Mouse (Mus musculus): Measurements from ENCODE around the gene Phgr1. TPM values are rescaled to one million over a fixed set of nuclear protein-coding genes. Genes with fewer than 3 reads are reported as not detected.

Phgr1 gene
- polyA plus RNA-seq, 1 experiment from 2014 or later, result not detected

GRCm38 (mm10) chr2:118740341-118740740 lies 32.2 kb upstream of the Phgr1 start:
- no peaks in the 10 kb centered on the region for H3K36me3 ChIP-seq
- no peaks in the 10 kb centered on the region for H3K9me3 ChIP-seq
- WGBS, result 78% methylated on average over 3 of the region's 3 CpGs
- peaks cover 27% of the 10 kb centered on the region for H3K27me3 ChIP-seq
- H3K4me2 ChIP-seq (replicated peaks), result no peak overlapping the region
- no peak overlapping the region for H3K27ac ChIP-seq (replicated peaks)
- no peak for ATAC-seq (ENCODE audit: low FRiP score, low read depth)
- H3K9ac ChIP-seq (replicated peaks), result no peak overlapping the region
- H3K4me1 ChIP-seq, result peaks cover 8% of the 10 kb centered on the region
- no peak overlapping the region for H3K4me3 ChIP-seq

- Histone ChIP-seq H3K4me3 (no peak overlapping the region), H3K27ac (replicated peaks) (no peak overlapping the region), H3K4me2 (replicated peaks) (no peak overlapping the region), H3K9me3 (no peaks in the 10 kb centered on the region), H3K9ac (replicated peaks) (no peak overlapping the region), H3K27me3 (peaks cover 27% of the 10 kb centered on the region), H3K36me3 (no peaks in the 10 kb centered on the region), H3K4me1 (peaks cover 8% of the 10 kb centered on the region)
- WGBS, result 80% methylated on average over 9 of the region's 9 CpGs
- no peak for ATAC-seq (ENCODE audit: low FRiP score, low read depth)
These were observed 31.4 kb upstream of the Phgr1 start for GRCm38 (mm10) chr2:118741183-118741582.

- Histone ChIP-seq H3K9me3 (no peaks in the 10 kb centered on the region), H3K4me1 (peaks cover 29% of the 10 kb centered on the region), H3K4me3 (no peak overlapping the region), H3K27me3 (peaks cover 27% of the 10 kb centered on the region), H3K27ac (replicated peaks) (no peak overlapping the region), H3K4me2 (replicated peaks) (no peak overlapping the region), H3K36me3 (no peaks in the 10 kb centered on the region), H3K9ac (replicated peaks) (no peak overlapping the region)
- ATAC-seq (ENCODE audit: low FRiP score, low read depth), result no peak
- WGBS, result 33% methylated on average over 8 of the region's 8 CpGs
These were observed 29.2 kb upstream of the Phgr1 start for GRCm38 (mm10) chr2:118743261-118743943.

GRCm38 (mm10) chr2:118744621-118745020 lies 27.9 kb upstream of the Phgr1 start:
- Histone ChIP-seq H3K4me1 (peaks cover 41% of the 10 kb centered on the region), H3K4me2 (replicated peaks) (peak overlapping the region; percentile 96), H3K36me3 (no peaks in the 10 kb centered on the region), H3K4me3 (0 out of 2 replicates have a peak overlapping the region, but pooled peaks have one; percentile 96), H3K27ac (replicated peaks) (no peak overlapping the region), H3K9me3 (no peaks in the 10 kb centered on the region), H3K27me3 (peaks cover 27% of the 10 kb centered on the region), H3K9ac (replicated peaks) (no peak overlapping the region)
- ATAC-seq (ENCODE audit: low FRiP score, low read depth), result no peak
- WGBS, result 9% methylated on average over 7 of the region's 7 CpGs

- H3K4me3 ChIP-seq, result peak within 1 kb of the TSS; percentile 96
- H3K36me3 ChIP-seq, result no peaks in the 10 kb centered on the region
- no peaks in the 10 kb centered on the region for H3K9me3 ChIP-seq
- peak within 1 kb of the TSS; percentile 65 for H3K27ac ChIP-seq (replicated peaks)
- ATAC-seq (ENCODE audit: low FRiP score, low read depth), result peak; percentile 89
- H3K4me1 ChIP-seq, result peaks cover 48% of the 10 kb centered on the region
- H3K27me3 ChIP-seq, result peaks cover 27% of the 10 kb centered on the region
- under 1% methylated on average over 42 of the region's 57 CpGs for WGBS
- peak within 1 kb of the TSS; percentile 96 for H3K9ac ChIP-seq (replicated peaks)
- peak within 1 kb of the TSS; percentile 96 for H3K4me2 ChIP-seq (replicated peaks)
These were observed 27.2 kb upstream of the Phgr1 start, which contains the start of gene Inafm2 for GRCm38 (mm10) chr2:118745232-118745884. Gene Inafm2, plus strand, starts transcription at chr2:118745758.

- Histone ChIP-seq H3K9ac (replicated peaks) (peak overlapping the region; percentile 96), H3K4me1 (peaks cover 49% of the 10 kb centered on the region), H3K27me3 (peaks cover 27% of the 10 kb centered on the region), H3K9me3 (no peaks in the 10 kb centered on the region), H3K36me3 (no peaks in the 10 kb centered on the region), H3K27ac (replicated peaks) (peak overlapping the region; percentile 65), H3K4me3 (peak overlapping the region; percentile 96), H3K4me2 (replicated peaks) (peak overlapping the region; percentile 96)
- under 1% methylated on average over 75 of the region's 113 CpGs for WGBS
- peak; percentile 60 for ATAC-seq (ENCODE audit: low FRiP score, low read depth)
These were observed 26.4 kb upstream of the Phgr1 start for GRCm38 (mm10) chr2:118745915-118746901.

- H3K9ac ChIP-seq (replicated peaks), result no peak overlapping the region
These were observed 25.1 kb upstream of the Phgr1 start for GRCm38 (mm10) chr2:118747301-118747960.

GRCm38 (mm10) chr2:118749341-118749884 lies 23.2 kb upstream of the Phgr1 start:
- WGBS, result 24% methylated on average over 10 of the region's 10 CpGs
- Histone ChIP-seq H3K9ac (replicated peaks) (peak overlapping the region; percentile 44; the same call in 1 of the 2 replicates), H3K36me3 (no peaks in the 10 kb centered on the region), H3K4me1 (peaks cover 49% of the 10 kb centered on the region), H3K9me3 (no peaks in the 10 kb centered on the region), H3K4me2 (replicated peaks) (peak overlapping the region; percentile 28), H3K4me3 (no peak overlapping the region), H3K27ac (replicated peaks) (peak overlapping the region; percentile 63), H3K27me3 (peaks cover 8% of the 10 kb centered on the region)
- no peak for ATAC-seq (ENCODE audit: low FRiP score, low read depth)

More at GRCm38 (mm10) chr2:118747301-118747960, 25.1 kb upstream of the Phgr1 start:
- Histone ChIP-seq H3K4me3 (peak overlapping the region; percentile 96), H3K27ac (replicated peaks) (0 out of 2 replicates have a peak overlapping the region, but pooled peaks have one; percentile 10), H3K27me3 (peaks cover 22% of the 10 kb centered on the region), H3K9me3 (no peaks in the 10 kb centered on the region), H3K4me1 (peaks cover 49% of the 10 kb centered on the region), H3K4me2 (replicated peaks) (peak overlapping the region; percentile 96), H3K36me3 (no peaks in the 10 kb centered on the region)
- WGBS, result 44% methylated on average over 10 of the region's 10 CpGs
- no peak for ATAC-seq (ENCODE audit: low FRiP score, low read depth)

- Histone ChIP-seq H3K27ac (replicated peaks) (no peak overlapping the region), H3K36me3 (no peaks in the 10 kb centered on the region), H3K9me3 (no peaks in the 10 kb centered on the region), H3K27me3 (no peaks in the 10 kb centered on the region; the same call in 1 of the 2 replicates), H3K4me3 (no peak overlapping the region), H3K4me1 (peaks cover 41% of the 10 kb centered on the region), H3K4me2 (replicated peaks) (no peak overlapping the region), H3K9ac (replicated peaks) (no peak overlapping the region)
- ATAC-seq (ENCODE audit: low FRiP score, low read depth), result no peak
- 87% methylated on average over 8 of the region's 8 CpGs for WGBS
These were observed 22.1 kb upstream of the Phgr1 start for GRCm38 (mm10) chr2:118750476-118750875.

- Histone ChIP-seq H3K4me3 (no peak overlapping the region), H3K4me1 (peaks cover 32% of the 10 kb centered on the region), H3K27ac (replicated peaks) (0 out of 2 replicates have a peak overlapping the region, but pooled peaks have one; percentile 3), H3K27me3 (no peaks in the 10 kb centered on the region; the same call in 1 of the 2 replicates), H3K36me3 (no peaks in the 10 kb centered on the region), H3K9me3 (no peaks in the 10 kb centered on the region), H3K9ac (replicated peaks) (no peak overlapping the region), H3K4me2 (replicated peaks) (no peak overlapping the region)
- ATAC-seq (ENCODE audit: low FRiP score, low read depth), result no peak
- WGBS, result 74% methylated on average over 16 of the region's 16 CpGs
These were observed 20.4 kb upstream of the Phgr1 start for GRCm38 (mm10) chr2:118751896-118752791.

Measured in midbrain, embryonic 12.5 days (tissue).